Mouse (Mus musculus) erythroblast, embryonic 14.5 days (primary cell): ENCODE measurements at regions not wholly inside any gene's neighbourhood (a gene's known extent, or its start where the extent isn't known, plus 50 kb on each side); places are given as distances from the start of the nearest gene placed in this dataset.

ENCODE experiments used
- GATA1 ChIP-seq: IDR thresholded peaks from 2 replicates; pipeline ENCODE4 v1.6.1; 2012; ENCODE audit warnings: low read length, inconsistent platforms, mixed read lengths
- TAL1 ChIP-seq: IDR thresholded peaks from 3 replicates; pipeline ENCODE4 v1.6.1; 2012; ENCODE audit warnings: low read length, inconsistent platforms, mixed read lengths

- TF ChIP-seq TAL1: no peak
- no peak for TF ChIP-seq GATA1
Measured at GRCm38 (mm10) chr10:117453406-117454170, 73.8 kb upstream of the Cpsf6 start.
